Mouse (Mus musculus): Measurements from ENCODE around the gene Lrrc71.

Gene Lrrc71

DNA sequence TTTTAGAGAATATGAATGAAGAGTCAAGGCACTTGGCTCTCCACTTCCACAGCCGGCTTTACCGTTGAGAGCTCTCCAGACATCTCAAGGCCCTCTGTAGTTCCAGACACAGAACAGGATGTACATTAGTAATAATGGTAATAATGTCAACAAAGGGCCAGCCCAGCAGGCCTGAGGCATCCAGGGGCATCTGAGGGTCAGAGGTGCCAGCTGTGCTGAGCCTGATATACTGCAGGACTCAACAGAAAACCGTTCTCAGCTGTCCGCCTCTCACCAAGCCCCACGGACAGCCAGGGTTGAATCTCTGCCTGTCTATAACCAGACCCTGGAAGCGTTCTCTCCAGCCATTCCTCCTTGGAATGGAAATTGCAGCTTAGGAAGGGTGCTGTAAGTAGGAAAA is 23.9 kb downstream of the Lrrc71 start:
- DNase-seq (ENCODE audit: low spot score in 2 of 2), result no peak

DNA sequence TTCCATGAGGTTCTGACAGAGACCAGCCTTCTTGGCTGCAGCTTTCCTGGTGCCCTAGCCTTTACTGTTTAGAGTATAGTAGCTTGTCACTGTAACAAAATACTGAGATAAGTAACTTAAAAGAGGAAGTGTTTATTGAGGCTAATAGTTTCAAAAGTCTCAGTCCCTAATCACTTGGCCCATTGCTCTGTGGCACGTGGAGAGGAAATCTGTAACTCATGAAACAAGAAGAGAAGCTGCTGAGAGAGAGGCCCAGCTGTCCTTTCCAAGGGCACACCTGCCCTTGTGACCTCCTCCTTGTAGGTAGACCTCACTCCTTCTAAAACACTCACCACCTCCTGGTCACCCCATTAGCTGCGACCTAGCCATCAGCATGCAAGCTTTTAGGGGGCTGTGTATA is 29.9 kb downstream of the Lrrc71 start:
- no peak for DNase-seq (ENCODE audit: low spot score in 2 of 2)

Data from frontal cortex, postnatal 25 days (tissue).